Mouse (Mus musculus) left cerebral cortex, adult 8-10 months (tissue): ENCODE results near the gene Klhl8. TPM values are rescaled to one million over a fixed set of nuclear protein-coding genes. Genes with fewer than 3 reads are reported as not detected.

Source experiments
- DNase-seq, 2 experiments: peaks; one replicate each; pipeline ENCODE4 v3.0.0; 2022; ENCODE audit warnings: low spot score in 2 of 2
- total RNA-seq, 4 experiments: library from RNA; stranded (reverse); gene quantifications; 2 replicates each; pipeline ENCODE4 v1.2.4; 2022

Klhl8 gene
- total RNA-seq, 4 experiments from 2014 or later, result 29.0 to 30.6 (median 30.3) TPM

- no peak for DNase-seq
Observed at GRCm38 (mm10) chr5:103846609-103847008, 64.5 kb downstream of the Klhl8 start.

DNA sequence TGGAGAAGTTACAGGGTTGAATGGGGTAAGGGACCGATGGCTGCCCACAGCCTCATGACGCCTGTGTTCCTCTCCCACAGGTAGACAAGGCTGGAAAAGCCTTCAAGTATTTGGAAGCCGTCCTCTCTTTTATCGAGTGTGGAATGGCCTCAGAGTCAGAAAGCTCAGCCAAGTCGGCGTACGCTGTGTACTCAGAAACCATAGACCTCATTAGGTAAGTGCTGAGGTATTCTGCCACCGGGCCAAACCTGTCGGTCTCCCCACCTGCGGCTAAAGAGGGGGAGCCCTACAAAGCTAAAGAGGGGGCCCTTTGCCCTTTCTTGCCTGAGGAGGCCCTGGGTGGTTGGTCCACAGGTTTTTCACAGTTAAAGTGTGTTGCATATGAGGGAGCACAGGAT lies 64.9 kb downstream of the Klhl8 start:
- DNase-seq, result no peak

DNA sequence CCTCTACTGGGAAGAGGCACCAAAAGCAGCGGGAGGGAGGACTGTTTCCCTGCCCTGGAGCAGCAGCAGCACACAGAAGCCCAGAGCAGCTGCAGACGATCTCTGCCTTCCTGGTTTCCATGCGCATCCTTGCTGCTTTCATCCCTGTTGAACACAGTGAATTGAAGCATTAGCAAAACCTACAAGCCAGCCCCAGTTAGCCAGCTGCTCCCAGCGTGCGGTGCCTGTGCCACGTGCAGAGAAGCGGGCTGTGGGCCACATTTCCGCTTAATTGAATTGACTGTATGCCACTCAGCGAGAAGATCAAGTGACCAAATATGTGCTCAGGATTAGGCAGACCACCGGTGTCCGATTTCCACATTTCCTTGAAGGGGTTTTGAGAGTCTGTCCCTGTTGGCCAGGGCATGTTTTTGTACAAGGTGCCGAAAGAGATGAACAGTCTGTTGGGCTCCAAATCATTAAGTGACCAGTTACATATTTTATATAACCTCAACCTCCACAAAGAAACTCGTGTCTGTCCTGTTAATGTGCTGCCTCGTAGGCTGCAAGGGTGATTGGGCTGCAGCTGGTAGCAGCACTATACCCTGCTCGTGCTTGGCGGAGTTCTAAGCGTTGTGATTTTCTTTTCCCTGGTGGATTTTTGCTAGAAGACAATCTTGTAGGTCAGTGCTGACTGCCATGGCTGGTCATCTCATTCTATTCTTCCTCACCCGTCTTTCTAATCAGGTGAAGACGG lies 65.5 kb downstream of the Klhl8 start:
- DNase-seq, result no peak

GRCm38 (mm10) chr5:103843938-103844337 lies 67.1 kb downstream of the Klhl8 start:
- DNase-seq, result peak in 1 of 2 experiments; percentile 40

GRCm38 (mm10) chr5:103839265-103839626 lies 71.8 kb downstream of the Klhl8 start:
- DNase-seq, result no peak

- no peak for DNase-seq
Observed at GRCm38 (mm10) chr5:103838550-103839264, 72.4 kb downstream of the Klhl8 start.

DNA sequence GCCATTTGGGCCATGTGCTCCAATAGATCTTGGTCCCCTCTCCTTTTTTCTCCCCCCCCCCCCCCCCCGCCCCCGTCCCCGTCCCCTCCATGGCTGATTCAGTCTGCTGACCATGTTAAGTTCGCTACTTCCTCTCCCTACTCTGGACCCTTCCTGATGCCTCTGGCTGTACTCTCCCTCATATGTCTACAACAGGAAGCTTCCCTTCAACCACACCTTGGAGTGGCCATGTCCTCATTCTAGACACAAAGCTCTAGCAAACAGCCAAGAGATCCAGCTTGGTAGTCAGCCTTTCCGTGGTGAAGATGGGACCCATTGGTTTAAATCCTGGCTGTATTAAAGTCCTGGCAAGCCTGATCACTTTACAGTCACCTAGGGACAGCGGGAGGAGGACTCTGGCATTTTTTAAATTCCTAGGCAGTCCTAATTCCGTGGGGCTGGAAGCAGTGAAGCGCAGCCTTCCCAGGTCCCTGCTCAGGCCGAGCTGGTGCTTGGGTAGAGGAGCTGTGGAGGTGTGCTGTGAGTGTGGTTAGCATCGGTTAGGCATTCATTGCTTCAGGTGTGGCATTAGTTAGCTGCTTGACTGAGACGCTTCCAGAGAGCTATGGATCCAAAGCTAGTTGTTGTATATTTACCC lies 74.8 kb downstream of the Klhl8 start:
- DNase-seq, result no peak

GRCm38 (mm10) chr5:103835471-103836147 lies 75.5 kb downstream of the Klhl8 start:
- no peak for DNase-seq

DNA sequence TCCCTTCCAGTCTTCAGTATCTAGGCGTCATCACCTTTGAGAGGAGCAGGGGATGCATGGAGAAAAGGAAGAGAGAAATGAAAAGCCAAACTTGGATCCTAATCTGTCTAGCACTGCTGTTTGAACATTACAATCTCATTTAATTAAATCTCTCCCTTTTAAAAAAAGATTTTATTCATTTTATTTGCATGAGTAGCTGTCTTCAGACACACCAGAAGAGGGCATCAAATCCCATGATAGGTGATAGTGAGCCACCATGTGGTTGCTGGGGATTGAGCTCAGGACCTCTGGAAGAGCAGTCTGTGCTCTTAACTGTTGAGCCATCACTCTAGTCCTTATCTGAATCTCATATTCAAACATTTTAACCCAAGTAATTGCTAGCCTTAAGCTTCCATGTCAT lies 80.2 kb downstream of the Klhl8 start:
- no peak for DNase-seq

DNA sequence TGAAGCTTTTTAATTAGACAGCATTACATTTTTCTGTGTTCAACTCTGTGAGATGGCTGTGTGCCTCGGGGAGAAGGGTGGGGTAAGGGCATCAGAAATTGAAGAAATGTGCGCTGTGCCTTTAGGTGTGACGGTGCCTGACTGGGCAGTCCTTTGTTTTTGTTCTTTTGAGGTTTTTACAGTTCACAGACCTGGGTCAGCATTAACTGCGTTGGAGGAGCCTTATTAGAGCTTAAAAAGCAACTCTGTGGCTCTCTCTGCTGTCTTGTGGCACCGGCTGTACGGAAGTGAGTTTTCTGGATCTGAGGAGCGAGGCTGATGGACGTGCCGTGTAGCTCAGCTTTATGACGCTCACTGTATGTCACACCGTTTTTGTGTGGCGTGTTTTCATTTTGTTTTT lies 81.9 kb downstream of the Klhl8 start:
- DNase-seq, result no peak

- DNase-seq, result no peak
Observed at GRCm38 (mm10) chr5:103828729-103829128, 82.3 kb downstream of the Klhl8 start.

GRCm38 (mm10) chr5:103828304-103828703 lies 82.8 kb downstream of the Klhl8 start:
- DNase-seq, result no peak

DNA sequence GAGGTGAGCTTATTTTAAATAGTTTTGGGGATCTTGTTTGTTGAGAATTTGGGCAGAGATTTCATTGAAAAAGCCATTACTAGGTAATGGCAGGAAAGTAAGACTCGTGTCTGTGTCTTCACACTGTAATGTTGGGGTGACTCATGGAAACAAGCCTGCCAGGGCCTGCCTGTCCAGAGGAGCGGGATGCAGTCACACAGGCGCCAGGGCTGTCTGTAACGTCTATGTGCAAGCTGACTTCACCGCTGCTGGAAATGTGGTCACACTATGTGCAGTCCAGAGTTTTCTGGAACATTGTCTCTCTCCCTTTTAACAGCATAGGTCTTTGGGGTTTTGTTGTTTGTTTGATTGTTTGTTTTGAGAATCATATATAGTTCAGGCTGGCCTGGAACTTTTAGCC lies 88.1 kb downstream of the Klhl8 start:
- no peak for DNase-seq

GRCm38 (mm10) chr5:103821500-103822298 lies 89.4 kb downstream of the Klhl8 start:
- no peak for DNase-seq

- no peak for DNase-seq
Observed at GRCm38 (mm10) chr5:103821062-103821461, 90.0 kb downstream of the Klhl8 start.

DNA sequence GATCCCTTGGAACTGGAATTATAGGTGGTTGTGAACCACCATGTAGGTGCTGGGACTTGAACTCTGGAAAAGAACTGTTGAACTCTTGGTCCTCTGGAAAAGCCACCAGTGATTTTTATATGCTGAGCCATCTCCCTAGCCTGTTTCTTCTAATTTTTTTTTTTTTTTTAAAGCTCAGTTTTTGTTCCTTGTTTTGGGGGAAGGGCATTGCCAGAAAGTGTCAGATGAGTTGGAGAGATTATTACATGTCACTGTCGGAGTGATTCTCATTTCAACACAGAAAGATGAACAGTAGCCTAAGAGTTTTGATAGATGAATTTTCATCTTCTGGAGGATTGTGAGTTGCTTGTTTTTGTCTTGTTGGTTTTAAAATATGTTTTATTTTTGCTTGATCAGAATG lies 91.4 kb downstream of the Klhl8 start:
- no peak for DNase-seq

DNA sequence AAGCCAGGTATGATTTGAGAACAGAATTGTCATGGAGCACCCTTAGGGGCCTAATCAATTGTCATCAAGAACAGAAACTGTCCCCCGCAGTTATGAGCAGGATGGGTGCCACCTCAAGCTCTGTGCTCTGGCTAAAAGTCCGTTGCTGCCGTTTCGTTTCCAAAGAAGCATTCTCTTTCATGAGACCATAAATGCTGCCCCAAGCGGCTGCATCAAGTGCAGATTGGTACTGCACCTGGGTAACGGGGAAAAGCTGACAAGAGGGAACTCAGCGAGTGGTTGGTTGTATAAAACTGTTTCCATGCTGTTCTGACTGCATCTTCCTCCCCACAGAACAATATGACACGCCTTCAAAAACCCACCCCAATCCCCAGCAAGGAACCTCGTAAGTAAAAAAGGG lies 92.5 kb downstream of the Klhl8 start:
- DNase-seq, result no peak

DNA sequence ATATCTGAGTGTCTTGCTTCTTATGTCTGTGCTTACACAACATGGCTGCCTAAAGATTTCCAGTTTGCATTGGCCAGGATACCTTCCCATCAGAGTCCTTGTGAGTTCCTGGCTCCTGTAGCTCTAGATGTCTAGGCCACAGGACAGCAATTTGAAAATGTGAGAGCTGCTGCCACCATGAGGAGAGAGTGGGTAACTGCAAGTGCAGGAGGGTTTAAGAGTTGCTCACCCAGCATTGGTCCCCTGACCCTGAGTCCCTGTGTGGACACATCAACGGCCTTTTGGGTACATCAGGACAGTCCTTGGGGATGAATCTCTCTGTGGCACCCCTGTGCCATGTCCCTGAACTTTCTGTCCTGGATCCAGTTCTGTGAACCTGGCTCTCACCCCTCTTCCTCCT lies 93.3 kb downstream of the Klhl8 start:
- peak; percentile 43 to 64 for DNase-seq

DNA sequence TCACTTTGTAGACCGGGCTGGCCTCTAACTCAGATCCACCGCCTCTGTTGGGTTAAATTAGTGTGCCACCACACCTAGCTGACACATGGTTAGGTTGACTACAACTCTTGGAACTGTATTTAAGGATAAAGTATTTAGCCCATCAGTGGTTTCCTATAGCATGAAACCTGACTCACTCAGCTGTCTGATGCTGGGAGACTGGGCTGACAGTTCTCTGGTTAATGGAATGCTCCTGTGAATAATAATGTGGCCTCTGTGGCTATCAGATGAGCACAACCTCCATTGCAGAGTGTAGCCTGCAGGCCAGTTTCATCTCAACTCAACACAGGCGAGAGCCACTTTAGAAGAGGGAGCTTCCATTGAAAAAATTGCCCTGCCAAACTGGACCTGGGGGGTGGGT lies 94.3 kb downstream of the Klhl8 start:
- DNase-seq, result no peak

DNA sequence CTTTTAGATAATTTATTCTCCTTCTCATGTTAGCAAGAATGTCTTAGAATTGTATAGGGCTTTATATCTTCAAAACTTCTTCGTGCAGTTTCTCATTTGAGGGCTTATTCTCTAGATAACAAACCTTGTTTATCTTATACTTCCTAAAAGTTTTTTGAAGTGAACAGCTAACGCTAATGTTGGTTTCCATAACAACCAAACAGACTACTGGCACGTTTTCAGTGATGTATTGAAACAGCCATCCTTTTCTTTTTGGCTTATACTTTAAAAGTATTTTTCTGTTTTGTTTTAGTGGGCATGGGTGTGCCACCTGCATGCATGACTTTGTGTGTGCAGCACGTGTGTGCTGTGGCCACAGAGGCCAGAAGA lies 95.8 kb downstream of the Klhl8 start:
- no peak for DNase-seq

DNA sequence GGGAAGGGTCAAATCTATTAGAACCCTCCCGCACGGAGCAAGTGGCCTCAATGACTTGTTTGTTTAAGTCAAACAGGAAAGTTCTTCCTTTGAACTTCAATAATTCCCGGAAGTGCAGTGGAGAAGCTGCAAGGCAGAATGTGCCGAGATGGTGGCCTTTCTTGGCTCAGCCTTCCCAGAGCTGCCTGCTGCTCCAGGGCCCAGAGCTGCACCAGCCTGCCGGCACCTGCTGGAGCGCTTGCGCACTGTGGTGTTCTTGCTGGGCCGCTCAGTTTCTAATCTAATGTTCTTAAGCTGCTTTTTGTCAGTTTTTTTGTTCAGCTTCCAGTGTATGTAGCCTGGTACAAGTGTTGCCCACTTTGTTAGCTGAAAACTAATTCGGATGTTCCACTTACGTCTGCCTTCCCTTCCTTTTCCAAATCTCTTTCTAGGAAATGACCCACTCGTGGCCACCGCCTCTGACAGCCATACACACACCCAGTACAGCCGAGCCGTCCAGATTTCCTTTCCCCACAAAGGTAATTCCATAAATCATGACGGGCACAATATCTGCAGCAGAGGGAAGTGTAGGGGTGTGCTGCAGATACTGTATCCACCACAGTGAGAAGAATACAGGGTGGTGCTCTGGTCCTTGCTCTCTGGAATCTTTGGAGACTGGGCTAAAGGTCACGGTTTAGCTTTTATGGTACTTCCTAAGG lies 96.4 kb downstream of the Klhl8 start:
- no peak for DNase-seq
